Mouse (Mus musculus): ENCODE measurements around the gene Adap2.
A peak's percentile ranks its signal among the peaks of the same experiment; 100 is the strongest.

Adap2 gene

DNA sequence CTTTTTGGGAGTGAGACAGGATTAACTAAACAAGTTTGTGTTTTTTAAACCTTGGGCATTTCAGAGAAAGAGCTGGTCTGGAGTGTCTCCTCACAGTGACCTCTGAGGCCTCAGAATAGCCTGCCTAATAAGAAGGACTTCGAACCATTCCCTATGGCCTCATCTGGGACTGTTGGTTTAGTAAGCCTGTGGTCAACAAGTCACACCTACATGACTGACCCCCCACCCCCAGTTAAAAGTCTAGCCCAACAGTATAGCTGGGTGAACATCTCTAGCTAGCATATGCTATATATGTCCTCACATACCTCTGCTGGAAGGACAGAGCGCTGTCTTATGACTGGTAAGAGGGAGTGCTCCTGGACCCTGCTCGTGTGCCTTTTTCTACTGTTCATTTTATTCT lies 45.4 kb downstream of the Adap2 start:
- no peak for DNase-seq (ENCODE audit: low spot score)

GRCm38 (mm10) chr11:80199773-80200172 lies 45.9 kb downstream of the Adap2 start:
- no peak for DNase-seq (ENCODE audit: low spot score)

- DNase-seq (ENCODE audit: low spot score), result no peak
Observed at GRCm38 (mm10) chr11:80200326-80200725, 46.4 kb downstream of the Adap2 start.

DNA sequence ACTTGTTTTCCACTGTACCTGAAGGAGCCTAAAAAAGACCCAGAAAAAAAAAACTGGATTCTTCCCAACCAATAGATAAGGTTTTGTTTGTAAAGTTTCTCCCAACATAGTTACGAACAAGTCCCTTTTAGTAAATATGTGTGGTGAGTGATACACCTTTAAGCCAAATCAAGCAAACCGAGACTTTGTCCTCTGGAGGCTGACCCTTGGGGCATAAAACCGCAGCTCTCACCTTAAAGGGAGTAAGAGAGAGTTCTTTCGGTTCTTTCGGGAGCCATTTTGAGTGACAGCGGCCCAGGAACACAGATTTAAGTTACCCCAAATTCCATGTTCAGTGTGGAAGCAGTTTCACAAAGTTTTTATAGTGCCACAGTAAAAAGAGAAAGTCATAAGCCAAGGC lies 48.4 kb downstream of the Adap2 start:
- DNase-seq (ENCODE audit: low spot score), result no peak

GRCm38 (mm10) chr11:80204037-80204436 lies 50.1 kb downstream of the Adap2 start:
- no peak for DNase-seq (ENCODE audit: low spot score)

DNA sequence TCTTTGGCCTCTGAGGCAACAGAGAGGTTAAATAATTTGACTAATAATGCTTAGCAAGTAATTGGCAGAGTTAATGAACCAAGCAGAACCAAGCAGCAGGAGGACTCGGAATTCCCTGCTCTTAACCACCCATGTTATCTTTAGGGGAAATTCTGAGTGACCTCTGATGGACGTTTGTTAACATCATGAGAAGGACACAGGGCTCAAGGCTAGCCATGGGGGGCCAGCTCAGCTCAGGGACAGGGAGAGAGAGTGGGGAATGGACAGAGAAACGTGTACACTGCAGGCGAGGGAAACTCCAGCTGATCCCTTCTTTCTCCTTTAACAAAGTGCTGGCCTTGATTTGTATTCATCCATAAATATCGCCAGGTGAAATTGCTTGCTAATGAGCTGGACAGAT lies 51.0 kb downstream of the Adap2 start:
- DNase-seq (ENCODE audit: low spot score), result no peak

DNA sequence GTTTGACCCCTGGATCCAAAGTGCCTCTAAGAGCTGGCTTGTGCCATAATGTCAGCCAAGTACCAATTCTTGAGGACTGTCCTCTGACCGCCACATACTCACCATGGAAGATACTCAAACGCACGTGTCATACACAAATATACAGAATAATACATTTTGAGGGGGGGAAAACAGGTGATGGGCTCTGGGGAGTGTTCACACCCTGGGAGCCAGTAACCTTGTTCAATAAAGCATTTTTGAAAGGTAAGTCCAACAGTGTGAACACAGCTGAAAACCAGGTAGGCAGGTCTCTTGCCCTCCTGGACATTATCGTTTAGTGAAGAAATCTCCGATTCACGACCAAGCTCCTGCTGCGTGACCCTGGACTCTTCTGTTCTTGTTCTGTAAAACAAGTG lies 54.6 kb downstream of the Adap2 start:
- DNase-seq (ENCODE audit: low spot score), result no peak

GRCm38 (mm10) chr11:80208860-80209800 lies 55.2 kb downstream of the Adap2 start, which contains the start of gene Rhot1:
Gene Rhot1 (plus strand): TSS chr11:80209019.
- peak; percentile 96 for DNase-seq (ENCODE audit: low spot score)

- no peak for DNase-seq (ENCODE audit: low spot score)
Observed at GRCm38 (mm10) chr11:80210321-80210720, 56.4 kb downstream of the Adap2 start.

DNA sequence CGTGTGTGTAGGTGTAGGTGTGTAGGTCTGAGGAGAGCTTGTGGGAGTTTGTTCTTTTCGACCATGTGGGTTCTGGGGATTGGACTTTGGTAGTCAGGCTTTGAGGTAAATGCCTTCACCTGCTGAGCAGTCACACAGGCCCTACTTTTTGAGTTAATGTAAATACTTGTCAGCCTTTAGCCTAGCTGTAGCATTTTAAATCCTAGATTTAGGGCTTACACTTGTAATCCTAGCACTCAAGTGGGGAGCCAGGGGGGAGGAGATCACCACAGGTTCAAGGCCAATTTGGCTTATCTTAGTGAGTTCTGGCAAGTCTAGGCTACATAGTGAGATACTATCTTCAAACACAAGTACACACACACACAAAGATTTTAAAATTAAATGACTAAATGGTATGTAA lies 58.4 kb downstream of the Adap2 start:
- DNase-seq (ENCODE audit: low spot score), result no peak

DNA sequence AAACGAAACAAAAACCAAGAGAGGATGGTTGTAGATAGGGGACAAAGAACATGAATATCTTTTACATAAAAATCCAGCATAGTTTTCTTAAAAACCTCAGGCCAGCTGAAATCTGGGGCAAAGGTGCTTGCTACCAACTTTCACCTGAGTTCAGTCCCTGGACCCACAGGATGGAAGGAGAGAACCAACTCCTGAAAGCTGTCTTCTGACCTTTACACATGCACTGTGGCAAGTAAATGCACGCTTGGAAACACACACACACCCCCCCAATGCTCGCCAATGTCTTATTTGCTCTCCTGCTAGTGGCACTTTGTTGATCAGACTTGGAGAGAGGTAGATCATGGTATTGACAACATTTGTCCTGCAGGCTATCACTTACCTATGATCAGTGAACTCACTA lies 61.4 kb downstream of the Adap2 start:
- no peak for DNase-seq (ENCODE audit: low spot score)

- DNase-seq (ENCODE audit: low spot score), result no peak
Observed at GRCm38 (mm10) chr11:80218657-80219293, 64.9 kb downstream of the Adap2 start.

Measured in urinary bladder, postnatal 14 days (tissue).